Mouse (Mus musculus): Measurements from ENCODE around the gene Zfp526.

- TF ChIP-seq TAL1 (IDR thresholded peaks at IDR 0.05; ENCODE audit: low read length) (no peak), GATA1 (IDR thresholded peaks at IDR 0.05; ENCODE audit: low read length) (no peak)
Measured at GRCm38 (mm10) chr7:25261896-25262295, 40.7 kb downstream of the Zfp526 start.

All from erythroblast, embryonic 14.5 days (primary cell).